Mouse (Mus musculus) heart, adult 2 months (tissue): ENCODE measurements around the gene Bub1b. TPM values are rescaled to one million over a fixed set of nuclear protein-coding genes. Genes with fewer than 3 reads are reported as not detected.

Experiments
- DNase-seq, 2 experiments: peaks; one replicate each; pipeline ENCODE4 v3.0.0; 2021
- H3K27ac ChIP-seq: fragments of 200-600 bp; 2 replicates; pipeline ENCODE4 v1.8.1; 2022
- H3K27me3 ChIP-seq: fragments of 200-500 bp; 2 replicates; pipeline ENCODE4 v1.6.1; 2012; ENCODE audit warnings: mild to moderate bottlenecking, low read length, inconsistent platforms, mixed read lengths; ENCODE audit not compliant: control insufficient read depth, insufficient read depth
- H3K36me3 ChIP-seq: fragments of 200-500 bp; 2 replicates; pipeline ENCODE4 v1.6.1; 2012; ENCODE audit warnings: low read length, inconsistent platforms; ENCODE audit not compliant: control insufficient read depth, insufficient read depth
- H3K4me1 ChIP-seq: fragments of 200-500 bp; 2 replicates; pipeline ENCODE4 v1.6.1; 2011; ENCODE audit warnings: low read length; ENCODE audit not compliant: control insufficient read depth, insufficient read depth
- H3K4me3 ChIP-seq: fragments of 200-600 bp; 2 replicates; pipeline ENCODE4 v1.8.1; 2022
- H3K79me2 ChIP-seq: fragments of 200-500 bp; replicated peaks from 2 replicates; pipeline ENCODE4 v1.6.1; 2012; ENCODE audit warnings: mild to moderate bottlenecking, inconsistent platforms, low read length, moderate library complexity, mixed read lengths; ENCODE audit not compliant: control insufficient read depth, insufficient read depth
- H3K9ac ChIP-seq: fragments of 200-500 bp; 2 replicates; pipeline ENCODE4 v1.6.1; 2012; ENCODE audit warnings: low read depth, mild to moderate bottlenecking, control low read depth, inconsistent platforms, low read length, mixed read lengths
- CTCF ChIP-seq: fragments of 200-600 bp; IDR thresholded peaks from 2 replicates; pipeline ENCODE4 v1.8.1; 2022; ENCODE audit warnings: antibody characterized with exemption, mild to moderate bottlenecking, moderate library complexity
- EP300 ChIP-seq: fragments of 200-500 bp; IDR thresholded peaks from 2 replicates; pipeline ENCODE4 v1.6.1; 2011; ENCODE audit warnings: low read depth, low read length, control low read depth; ENCODE audit not compliant: insufficient read depth
- POLR2A ChIP-seq: fragments of 200-500 bp; IDR thresholded peaks from 2 replicates; pipeline ENCODE4 v1.6.1; 2011; ENCODE audit warnings: mild to moderate bottlenecking, low read depth, low read length, control low read depth; ENCODE audit not compliant: insufficient read depth
- WGBS: fragments of 180-500 bp; shearing (Covaris S2); methylation state at CpG from one replicate; pipeline ENCODE4 v1.1.7; 2018; 5-methylcytosine and 5-hydroxymethylcytosine counted together
- intact Hi-C: fragments of 180-260 bp; cut with DNase I; formaldehyde crosslinking; loops from one replicate; pipeline ENCODE4 v1.15.1; 2025
- polyA plus RNA-seq: library from polyadenylated mRNA; depleted of rRNA; stranded (reverse); fragments of >200 nt; gene quantifications from 2 replicates; pipeline ENCODE4 v1.2.3, GENCODE M21; 2012
- total RNA-seq, 2 experiments: library from RNA; stranded (reverse); gene quantifications; 2 replicates each; pipeline ENCODE4 v1.2.3; 2021

Gene Bub1b
- total and polyA plus RNA-seq, 3 experiments, result 0.25 to 1.8 (median 0.65) TPM

- WGBS, result 64% methylated on average over 6 of the region's 6 CpGs
- Histone ChIP-seq H3K27ac (no peak overlapping the region), H3K4me1 (no peaks in the 10 kb centered on the region)
These were observed 71.2 kb downstream of the Bub1b start for GRCm38 (mm10) chr2:118669245-118669644.

GRCm38 (mm10) chr2:118669785-118670184, 71.8 kb downstream of the Bub1b start:
- 33% methylated on average over 2 of the region's 2 CpGs for WGBS
- Histone ChIP-seq H3K36me3 (no peaks in the 10 kb centered on the region), H3K4me3 (no peak overlapping the region), H3K9ac (no peak overlapping the region), H3K27ac (no peak overlapping the region), H3K4me1 (no peaks in the 10 kb centered on the region), H3K27me3 (no peaks in the 10 kb centered on the region), H3K79me2 (no peaks in the 10 kb centered on the region)
- TF ChIP-seq EP300 (no peak), CTCF (no peak)
- intact Hi-C loops, result no loop called here
- DNase-seq, result no peak

More at GRCm38 (mm10) chr2:118669245-118669644, 71.2 kb downstream of the Bub1b start:
- TF ChIP-seq CTCF, result no peak
- TF ChIP-seq EP300, result no peak
- TF ChIP-seq POLR2A, result no peak
- H3K36me3 ChIP-seq, result no peaks in the 10 kb centered on the region
- no peak overlapping the region for H3K4me3 ChIP-seq
- H3K9ac ChIP-seq, result no peak overlapping the region
- H3K27me3 ChIP-seq, result no peaks in the 10 kb centered on the region
- intact Hi-C loops, result no loop called here
- H3K79me2 ChIP-seq, result no peaks in the 10 kb centered on the region
- DNase-seq, result no peak

DNA sequence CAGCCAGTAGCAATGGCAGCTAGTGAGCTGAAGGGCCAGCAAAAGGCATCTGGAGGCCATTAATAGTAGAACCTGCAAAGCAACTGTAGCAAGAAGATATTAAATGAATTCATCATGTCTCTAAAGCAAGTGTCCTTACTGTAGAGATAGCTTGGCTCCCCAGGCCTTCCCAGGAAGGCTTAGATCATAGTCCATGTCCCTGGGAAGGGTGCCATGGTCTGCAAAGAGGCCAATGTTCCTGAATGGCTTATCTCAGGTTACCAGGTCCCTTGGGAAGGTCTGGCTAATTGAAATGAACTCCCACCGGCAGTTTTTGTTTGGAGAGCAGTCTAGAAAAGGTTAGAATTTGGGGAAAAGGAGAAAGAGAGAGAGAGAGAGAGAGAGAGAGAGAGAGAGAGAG, 73.7 kb downstream of the Bub1b start:
- Histone ChIP-seq H3K27ac (no peak overlapping the region), H3K27me3 (peaks cover 3% of the 10 kb centered on the region; the same call in 1 of the 2 replicates), H3K79me2 (no peaks in the 10 kb centered on the region), H3K4me1 (peaks cover 1% of the 10 kb centered on the region; the same call in 1 of the 2 replicates), H3K36me3 (no peaks in the 10 kb centered on the region), H3K4me3 (no peak overlapping the region), H3K9ac (no peak overlapping the region)
- intact Hi-C loops, result no loop called here
- 16% methylated on average over 1 of the region's 1 CpGs for WGBS
- no peak for TF ChIP-seq POLR2A
- no peak for TF ChIP-seq EP300
- TF ChIP-seq CTCF, result no peak
- no peak for DNase-seq

GRCm38 (mm10) chr2:118673686-118674465, 75.9 kb downstream of the Bub1b start:
- peaks cover 12% of the 10 kb centered on the region for H3K27me3 ChIP-seq
- no peak overlapping the region for H3K9ac ChIP-seq
- H3K79me2 ChIP-seq, result no peaks in the 10 kb centered on the region
- no peak for DNase-seq
- H3K36me3 ChIP-seq, result no peaks in the 10 kb centered on the region
- 44% methylated on average over 15 of the region's 15 CpGs for WGBS
- intact Hi-C loops, result no loop called here
- no peak overlapping the region for H3K4me3 ChIP-seq
- H3K27ac ChIP-seq, result no peak overlapping the region
- no peak for TF ChIP-seq POLR2A
- TF ChIP-seq EP300, result no peak
- no peak for TF ChIP-seq CTCF
- H3K4me1 ChIP-seq, result peaks cover 1% of the 10 kb centered on the region; the same call in 1 of the 2 replicates

- WGBS, result 33% methylated on average over 7 of the region's 7 CpGs
- H3K36me3 ChIP-seq, result no peaks in the 10 kb centered on the region
- intact Hi-C loops, result no loop called here
- no peak overlapping the region for H3K4me3 ChIP-seq
- no peak overlapping the region for H3K9ac ChIP-seq
- peaks cover 12% of the 10 kb centered on the region for H3K27me3 ChIP-seq
- TF ChIP-seq CTCF (no peak), EP300 (no peak), POLR2A (no peak)
- no peaks in the 10 kb centered on the region for H3K79me2 ChIP-seq
- peaks cover 1% of the 10 kb centered on the region; the same call in 1 of the 2 replicates for H3K4me1 ChIP-seq
- no peak overlapping the region for H3K27ac ChIP-seq
- DNase-seq, result no peak
These were observed 76.5 kb downstream of the Bub1b start for GRCm38 (mm10) chr2:118674500-118674899.
